Mouse (Mus musculus) MEL (cell line): ENCODE measurements around the gene Spint2.

Source experiments
- CHD2 ChIP-seq: IDR thresholded peaks from 2 replicates; pipeline ENCODE4 v1.6.1; 2011; ENCODE audit warnings: low read length, improper control_type of control experiment
- CTCF ChIP-seq, 3 experiments: IDR thresholded peaks in 2 of 3; conservative IDR thresholded peaks in 1 of 3; 2 replicates each; pipeline ENCODE4 v1.5.1; 2011 to 2012; ENCODE audit warnings: low read length in 3 of 3, low read depth in 2 of 3, mild to moderate bottlenecking in 2 of 3, improper control_type of control experiment in 1 of 3, inconsistent platforms in 1 of 3, mixed read lengths in 1 of 3, moderate library complexity in 1 of 3; ENCODE audit not compliant: control insufficient read depth in 1 of 3, insufficient read depth in 1 of 3, poor library complexity in 1 of 3, severe bottlenecking in 1 of 3
- EP300 ChIP-seq, 2 experiments: IDR thresholded peaks; 2 replicates each; pipeline ENCODE4 v1.6.1; 2011; ENCODE audit warnings: improper control_type of control experiment in 2 of 2, low read length in 2 of 2, low read depth in 1 of 2, mild to moderate bottlenecking in 1 of 2
- GABPA ChIP-seq: IDR thresholded peaks from 2 replicates; pipeline ENCODE4 v1.6.1; 2012; ENCODE audit warnings: low read depth, mild to moderate bottlenecking, inconsistent platforms, low read length, improper control_type of control experiment, moderate library complexity
- MEF2A ChIP-seq: IDR thresholded peaks from 2 replicates; pipeline ENCODE4 v1.6.1; 2014; ENCODE audit warnings: low read depth, mild to moderate bottlenecking, inconsistent platforms, low read length, improper control_type of control experiment; ENCODE audit not compliant: poor library complexity, insufficient replicate concordance, severe bottlenecking; ENCODE audit errors: extremely low read depth
- MXI1 ChIP-seq: IDR thresholded peaks from 2 replicates; pipeline ENCODE4 v1.6.1; 2011; ENCODE audit warnings: mild to moderate bottlenecking, low read depth, low read length, improper control_type of control experiment
- MYC ChIP-seq: IDR thresholded peaks from 2 replicates; pipeline ENCODE4 v1.6.1; 2011; ENCODE audit warnings: low read depth, mild to moderate bottlenecking, low read length, improper control_type of control experiment, moderate library complexity
- NELFE ChIP-seq: IDR thresholded peaks from 2 replicates; pipeline ENCODE4 v1.6.1; 2011; ENCODE audit warnings: low read depth, low read length, improper control_type of control experiment
- NRF1 ChIP-seq: IDR thresholded peaks from 2 replicates; pipeline ENCODE4 v1.6.1; 2014; ENCODE audit warnings: low read depth, mild to moderate bottlenecking, inconsistent platforms, low read length, improper control_type of control experiment, moderate library complexity; ENCODE audit not compliant: poor library complexity, insufficient read depth, severe bottlenecking
- POLR2A ChIP-seq, 2 experiments: IDR thresholded peaks; 2 replicates each; pipeline ENCODE4 v1.6.1; 2011 to 2012; ENCODE audit warnings: low read length in 2 of 2, mild to moderate bottlenecking in 2 of 2, control low read depth in 1 of 2, improper control_type of control experiment in 1 of 2, low read depth in 1 of 2, moderate library complexity in 1 of 2; ENCODE audit not compliant: control insufficient read depth in 1 of 2, insufficient read depth in 1 of 2, poor library complexity in 1 of 2
- SIN3A ChIP-seq: IDR thresholded peaks from 2 replicates; pipeline ENCODE4 v1.6.1; 2012; ENCODE audit warnings: low read length, improper control_type of control experiment, inconsistent platforms
- TBP ChIP-seq: IDR thresholded peaks from 2 replicates; pipeline ENCODE4 v1.8.0; 2011; ENCODE audit warnings: low read depth, low read length, improper control_type of control experiment
- TCF12 ChIP-seq: IDR thresholded peaks from 2 replicates; pipeline ENCODE4 v1.6.1; 2014; ENCODE audit warnings: low read depth, mild to moderate bottlenecking, inconsistent platforms, low read length, improper control_type of control experiment, moderate library complexity
- ZNF384 ChIP-seq: IDR thresholded peaks from 2 replicates; pipeline ENCODE4 v1.6.1; 2012; ENCODE audit warnings: low read depth, mild to moderate bottlenecking, inconsistent platforms, low read length, improper control_type of control experiment

- TF ChIP-seq MYC (no peak), ZNF384 (no peak), CTCF (IDR thresholded peaks at IDR 0.05 in 2 of 3, conservative IDR thresholded peaks at IDR 0.05 in 1 of 3; ENCODE audit: control insufficient read depth in 1 of 3, insufficient read depth in 1 of 3, low read depth in 2 of 3, low read length in 3 of 3, poor library complexity in 1 of 3, severe bottlenecking in 1 of 3) (no peak), MXI1 (no peak), GABPA (no peak), MEF2A (no peak), NRF1 (no peak), NELFE (no peak), EP300 (IDR thresholded peaks at IDR 0.05; ENCODE audit: low read depth in 1 of 2, low read length in 2 of 2) (no peak), POLR2A (IDR thresholded peaks at IDR 0.05; ENCODE audit: control insufficient read depth in 1 of 2, insufficient read depth in 1 of 2, low read depth in 1 of 2, low read length in 2 of 2, poor library complexity in 1 of 2) (no peak), TCF12 (no peak), TBP (no peak), SIN3A (no peak), CHD2 (no peak)
Measured at GRCm38 (mm10) chr7:29309749-29310148, 28.0 kb upstream of the Spint2 start.
